In the genomic region with DNA sequence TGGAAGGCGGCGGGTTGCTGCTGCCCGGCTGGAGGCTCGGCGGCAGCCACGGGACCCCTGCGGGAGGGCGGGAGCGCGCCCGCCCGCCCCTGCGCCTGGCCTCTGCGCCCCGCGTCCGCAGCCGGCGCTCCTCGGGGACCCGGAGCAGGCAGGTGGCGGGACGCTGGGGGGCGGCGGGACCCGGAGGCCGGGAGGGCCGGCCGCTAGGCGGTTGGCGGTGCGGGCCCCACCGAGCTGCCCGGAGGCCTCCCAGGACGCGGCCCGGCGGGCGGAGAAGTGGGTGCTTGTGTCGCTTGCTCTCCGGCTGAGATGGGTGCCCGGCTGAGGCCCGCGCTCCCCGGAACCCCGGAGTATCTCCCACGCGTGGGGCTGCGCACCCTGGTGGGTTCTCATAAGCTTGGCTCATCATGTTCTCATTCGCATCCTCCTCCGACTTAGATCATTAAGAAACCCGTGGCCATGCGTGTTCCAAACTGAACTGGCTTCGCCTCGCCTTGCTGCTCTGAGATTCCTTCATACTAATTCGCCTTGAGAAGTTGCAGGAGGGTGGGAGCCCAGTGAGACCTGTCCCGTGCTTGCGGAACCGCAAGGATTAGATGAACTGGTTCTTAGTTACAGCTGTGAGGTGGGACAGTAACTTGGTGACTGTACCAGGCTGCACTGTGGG, we compare ENCODE assay signal across 9 mouse cellular contexts. TPM values are rescaled to one million over a fixed set of nuclear protein-coding genes. Genes with fewer than 3 reads are reported as not detected.
DNase-seq lines count a peak whose midpoint lies in the region; TF ChIP-seq lines count a peak whose summit lies in the region.
"Had no signal": no experiment of that assay in that cellular context is flagged by ENCODE, and none has a peak within 500 bp of the region (broad histone marks: within the 10 kb centered on the region; RNA-seq: fewer than 3 reads in every experiment).

No protein-coding gene starts in this region.

- no peak for TF ChIP-seq CTCF in embryonic fibroblast, embryonic 13.5 days (IDR thresholded peaks at IDR 0.05; ENCODE audit: borderline replicate concordance, insufficient read depth, low read length)

- H3K4me1 ChIP-seq in embryonic fibroblast, embryonic 13.5 days (ENCODE audit: control insufficient read depth, insufficient read depth, low read length): peaks cover 6% of the 10 kb centered on the region; the same call in 1 of the 2 replicates

- peak; percentile 39 to 41 for DNase-seq in left cerebral cortex, adult 18-20 months (ENCODE audit: low spot score in 2 of 2)
- no peak for DNase-seq in left cerebral cortex, adult 11 months (ENCODE audit: low spot score)
- peak; percentile 12 to 16 for DNase-seq in heart, postnatal 36 days
- DNase-seq in layer of hippocampus, postnatal 14 days (ENCODE audit: low spot score in 2 of 2): peak; percentile 33 to 46
- DNase-seq in lung, postnatal 10 days: peak; percentile 15
- peak; percentile 61 for DNase-seq in right cerebral cortex, postnatal 25 days
- DNase-seq in spleen, postnatal 14 days (ENCODE audit: low spot score in 2 of 2): no peak

- H3K4me3 ChIP-seq in embryonic fibroblast, embryonic 13.5 days (ENCODE audit: insufficient read depth, low read length): peak overlapping the region; percentile 41

- intact Hi-C loops in heart, postnatal 36 days (cut with DNase I): loop anchor here (5.0 kb wide), 1 partner anchor 86 kb away; no protein-coding TSS in a partner anchor

- no peak for TF ChIP-seq POLR2A in embryonic fibroblast, embryonic 13.5 days (IDR thresholded peaks at IDR 0.05; ENCODE audit: low read depth, low read length)

- H3K27ac ChIP-seq in embryonic fibroblast, embryonic 13.5 days (ENCODE audit: insufficient read depth, low read length): no peak overlapping the region

RNA-seq across cellular contexts. Expression of a gene that starts 14.6 kb away (rescaled TPM):
- total RNA-seq in left cerebral cortex, adult 18-20 months (2021): 10 to 100 TPM; 72.8 to 82.4 TPM
- 14.9 and 25.8 TPM in 2 replicates for polyA plus RNA-seq in embryonic fibroblast, embryonic 13.5 days (2011; ENCODE audit: insufficient read length, low read depth, missing spikeins)
- 100 to 1,000 TPM; 244 to 259 TPM for total RNA-seq in heart, postnatal 36 days (2021)
- total RNA-seq in layer of hippocampus, postnatal 14 days (2021): 10 to 100 TPM; 71.5 to 79.2 TPM

RNA-seq across cellular contexts. Expression of a gene that starts 30.1 kb away (rescaled TPM):
- total RNA-seq in left cerebral cortex, adult 18-20 months (2021): under 1 TPM; 0.44 to 0.45 TPM
- polyA plus RNA-seq in embryonic fibroblast, embryonic 13.5 days (2011; ENCODE audit: insufficient read length, low read depth, missing spikeins): not detected in 2 replicates
- total RNA-seq in heart, postnatal 36 days (2021): under 1 TPM; 0.14 to 0.41 TPM
- under 1 TPM; 0.12 to 0.17 TPM for total RNA-seq in layer of hippocampus, postnatal 14 days (2021)
- polyA plus RNA-seq: Patski had no signal

Comparison
In these comparisons a context has a peak if more than half of its experiments do, and no peak if none do; other contexts are left out.
1. DNase-seq: peak in left cerebral cortex, adult 18-20 months (2 of 2), heart, postnatal 36 days (2 of 2), layer of hippocampus, postnatal 14 days (2 of 2), lung, postnatal 10 days (single experiment) and right cerebral cortex, postnatal 25 days (single experiment); none in left cerebral cortex, adult 11 months (single experiment) and spleen, postnatal 14 days (0 of 2).